Mouse (Mus musculus) liver, postnatal 0 days (tissue): ENCODE measurements around the gene Mbd6. TPM values are rescaled to one million over a fixed set of nuclear protein-coding genes. Genes with fewer than 3 reads are reported as not detected.

Source experiments
- ATAC-seq: fragments of 200-750 bp; cut with Nextera tagmentation; 2 replicates; pipeline ENCODE4 v1.8.0; 2017; ENCODE audit warnings: mild to moderate bottlenecking, moderate library complexity
- DNase-seq: peaks from one replicate; pipeline ENCODE4 v3.0.0-alpha.2; 2016
- H3K27ac ChIP-seq: fragments of 300-500 bp; sonication (generic); 2 replicates; pipeline ENCODE4 v1.5.1; 2014; ENCODE audit warnings: antibody characterized with exemption, moderate library complexity, mild to moderate bottlenecking, low read depth
- H3K27me3 ChIP-seq: fragments of 300-500 bp; sonication (generic); 2 replicates; pipeline ENCODE4 v1.6.1; 2014; ENCODE audit warnings: low read length, control low read depth, mixed read lengths; ENCODE audit not compliant: insufficient read depth
- H3K36me3 ChIP-seq: fragments of 300-500 bp; sonication (generic); replicated peaks from 2 replicates; pipeline ENCODE4 v1.6.1; 2014; ENCODE audit warnings: mild to moderate bottlenecking, control low read depth, low read length, moderate library complexity, mixed read lengths; ENCODE audit not compliant: insufficient read depth
- H3K4me1 ChIP-seq: fragments of 300-500 bp; sonication (generic); 2 replicates; pipeline ENCODE4 v1.6.1; 2014; ENCODE audit warnings: antibody characterized with exemption, mild to moderate bottlenecking, control low read depth; ENCODE audit not compliant: insufficient read depth
- H3K4me2 ChIP-seq: fragments of 300-500 bp; sonication (generic); 2 replicates; pipeline ENCODE4 v1.6.1; 2014; ENCODE audit warnings: low read depth, mild to moderate bottlenecking, low read length, moderate library complexity, mixed read lengths
- H3K4me3 ChIP-seq: fragments of 300-500 bp; sonication (generic); 2 replicates; pipeline ENCODE4 v1.5.1; 2014; ENCODE audit warnings: low read depth, low read length
- H3K9ac ChIP-seq: fragments of 300-500 bp; sonication (generic); replicated peaks from 2 replicates; pipeline ENCODE4 v1.6.1; 2014; ENCODE audit warnings: mild to moderate bottlenecking, moderate library complexity
- H3K9me3 ChIP-seq: fragments of 300-500 bp; sonication (generic); 2 replicates; pipeline ENCODE4 v1.6.1; 2016; ENCODE audit warnings: mild to moderate bottlenecking, control low read depth, low read length, mixed read lengths
- CTCF ChIP-seq: sonication (generic); IDR thresholded peaks from 2 replicates; pipeline ENCODE4 v1.5.1; 2016; ENCODE audit warnings: antibody characterized with exemption, low read depth
- EP300 ChIP-seq: IDR thresholded peaks from 2 replicates; pipeline ENCODE4 v1.6.1; 2016; ENCODE audit warnings: antibody characterized with exemption, low read depth, mild to moderate bottlenecking
- WGBS: fragments of 180-500 bp; shearing (Covaris S2); extraction: QIAGEN DNeasy Blood & Tissue Kit; methylation state at CpG from one replicate; pipeline ENCODE4 v1.1.7; 2014; ENCODE audit not compliant: insufficient replicate concordance; 5-methylcytosine and 5-hydroxymethylcytosine counted together
- polyA plus RNA-seq: library from polyadenylated mRNA; unstranded; fragments of >200 nt; fragmentation: Nextera tagmentation; extraction: Ambion mirVana; gene quantifications from 2 replicates; pipeline ENCODE4 v1.2.1, GENCODE M21; 2015

The Mbd6 gene
- polyA plus RNA-seq, 1 experiment from 2014 or later: 5.3 TPM

DNA sequence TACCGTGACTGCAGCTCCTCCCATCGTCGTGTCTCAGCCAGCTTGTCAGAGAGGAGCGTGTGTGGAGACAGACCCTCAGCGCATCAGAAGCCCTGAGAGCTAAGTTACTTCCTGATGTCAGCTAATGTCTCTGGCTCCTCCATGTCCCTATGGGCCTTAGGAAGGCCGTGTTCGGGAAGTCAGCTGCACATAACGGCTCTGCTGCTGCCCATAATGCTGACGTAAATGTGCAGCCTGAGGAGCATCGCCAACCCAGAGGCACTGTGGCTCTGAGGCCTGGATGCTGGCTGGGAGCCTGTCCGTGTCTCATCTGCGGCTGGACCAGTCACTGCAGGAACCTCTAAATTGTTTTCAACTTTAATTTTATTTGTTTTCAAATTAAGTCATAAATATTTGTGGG lies 19.8 kb downstream of the Mbd6 start:
- H3K4me1 ChIP-seq: peaks cover 13% of the 10 kb centered on the region
- H3K27me3 ChIP-seq: no peaks in the 10 kb centered on the region
- no peak overlapping the region for H3K4me2 ChIP-seq
- H3K4me3 ChIP-seq: no peak overlapping the region
- no peak for DNase-seq
- H3K9me3 ChIP-seq: no peaks in the 10 kb centered on the region
- no peak for TF ChIP-seq CTCF
- TF ChIP-seq EP300: no peak
- WGBS: 84% methylated on average over 12 of the region's 12 CpGs
- no peak overlapping the region for H3K9ac ChIP-seq
- H3K27ac ChIP-seq: no peak overlapping the region
- H3K36me3 ChIP-seq: peaks cover 39% of the 10 kb centered on the region
- ATAC-seq: no peak

DNA sequence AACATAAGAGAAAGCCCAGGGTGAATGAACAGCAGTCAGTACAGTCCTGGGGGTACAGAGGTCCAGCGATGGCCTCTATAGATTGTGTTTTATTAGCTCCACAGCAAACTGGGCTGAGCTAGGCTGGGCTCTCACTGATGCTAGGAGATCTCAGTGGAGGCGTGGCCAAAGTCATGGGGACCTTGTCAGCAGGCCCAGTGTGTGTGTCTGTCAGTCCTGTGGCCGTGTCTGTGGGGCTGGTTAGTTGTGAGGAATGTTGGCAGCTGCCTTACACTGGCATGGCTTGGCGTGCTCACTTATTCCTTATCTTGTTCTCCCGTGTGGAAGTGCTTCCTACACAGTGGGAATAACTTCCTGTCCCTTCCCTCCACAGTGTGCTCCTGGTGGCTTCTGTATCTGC lies 20.4 kb downstream of the Mbd6 start:
- peaks cover 11% of the 10 kb centered on the region for H3K4me1 ChIP-seq
- no peak overlapping the region for H3K27ac ChIP-seq
- H3K9ac ChIP-seq: no peak overlapping the region
- no peak overlapping the region for H3K4me2 ChIP-seq
- WGBS: 69% methylated on average over 5 of the region's 5 CpGs
- no peak for ATAC-seq
- H3K27me3 ChIP-seq: 0 out of 2 replicates have a peak, but pooled peaks cover 5% of the 10 kb centered on the region
- no peaks in the 10 kb centered on the region for H3K9me3 ChIP-seq
- H3K36me3 ChIP-seq: peaks cover 38% of the 10 kb centered on the region
- no peak overlapping the region for H3K4me3 ChIP-seq
- DNase-seq: no peak
- no peak for TF ChIP-seq EP300
- TF ChIP-seq CTCF: no peak

DNA sequence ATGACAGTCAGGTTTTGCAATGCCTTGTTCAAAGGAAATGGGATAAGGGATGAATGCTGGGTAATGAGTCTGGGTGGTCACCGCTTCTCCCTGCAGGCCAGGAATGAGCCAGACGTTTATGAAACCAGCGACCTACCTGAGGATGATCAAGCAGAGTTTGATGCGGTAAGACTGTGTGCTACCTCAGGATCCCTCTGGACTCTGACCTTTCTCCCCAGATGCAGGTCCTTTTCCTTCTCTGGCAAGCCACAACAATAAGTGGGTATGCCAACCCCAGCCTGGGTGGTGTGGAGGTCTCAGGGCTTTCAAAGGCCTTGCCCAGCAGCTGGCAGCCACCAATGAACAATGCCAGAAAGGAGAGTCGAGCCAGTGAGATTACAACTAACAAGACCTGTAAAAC lies 21.5 kb downstream of the Mbd6 start:
- H3K4me1 ChIP-seq: peaks cover 20% of the 10 kb centered on the region
- no peak for ATAC-seq
- WGBS: 67% methylated on average over 5 of the region's 5 CpGs

DNA sequence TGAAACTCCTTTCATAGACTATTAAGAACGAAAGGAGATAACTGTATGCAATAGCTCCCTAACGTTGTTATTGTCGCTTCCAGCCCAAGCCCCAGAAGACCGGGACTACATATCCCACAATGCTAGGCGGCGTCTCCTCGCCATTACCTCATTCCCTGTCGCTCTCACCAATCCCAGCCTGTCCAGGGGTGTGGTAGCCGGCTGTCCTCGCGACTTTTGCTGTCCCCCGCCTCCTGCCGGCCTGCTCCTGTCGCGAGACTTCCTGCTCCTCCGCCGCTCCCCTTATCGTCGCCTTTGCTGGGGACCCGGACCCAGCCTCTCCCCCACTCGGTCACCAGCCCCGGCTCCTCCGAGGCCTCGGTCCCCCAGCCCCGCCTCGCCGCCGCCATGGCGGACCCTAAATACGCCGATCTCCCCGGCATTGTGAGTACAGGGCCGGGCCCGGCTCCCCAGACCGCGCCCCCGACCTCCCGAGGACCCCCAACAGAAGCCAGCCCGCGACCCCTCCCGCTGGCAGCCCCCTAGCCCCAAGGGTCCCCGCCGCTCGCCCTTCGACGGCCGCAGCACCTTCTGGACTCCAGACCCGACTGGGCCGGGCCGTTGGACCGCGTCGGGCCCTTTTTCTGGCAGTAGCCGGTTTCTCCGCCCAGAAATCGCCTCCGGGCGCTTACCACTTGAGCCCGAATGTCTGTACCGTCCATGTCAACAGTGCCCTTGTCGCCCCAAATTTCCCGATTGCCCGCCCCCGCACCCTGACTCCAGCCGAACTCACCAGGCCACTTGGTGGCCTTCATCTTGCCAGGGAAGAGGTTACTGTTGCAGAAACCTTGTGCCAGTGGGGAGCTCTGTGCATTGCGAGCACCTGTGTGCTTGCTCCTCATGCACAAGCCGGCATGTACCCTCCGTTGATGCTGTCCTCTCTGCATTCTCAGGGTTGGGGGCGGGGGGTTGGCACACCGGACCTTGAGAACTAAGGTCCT lies 22.4 kb downstream of the Mbd6 start, which contains the start of gene Dctn2:
Gene Dctn2 (plus strand): TSS at position 257 of the 980 bp plus-strand sequence.
- ATAC-seq (peak; percentile 99), DNase-seq (peak; percentile 96)
- WGBS: under 1% methylated on average over 70 of the region's 70 CpGs
- Histone ChIP-seq H3K4me1 (peaks cover 20% of the 10 kb centered on the region), H3K9ac (peak within 1 kb of the TSS; percentile 100), H3K27ac (peak within 1 kb of the TSS; percentile 97), H3K4me3 (peak within 1 kb of the TSS; percentile 97), H3K36me3 (peaks cover 23% of the 10 kb centered on the region), H3K9me3 (no peaks in the 10 kb centered on the region), H3K4me2 (peak within 1 kb of the TSS; percentile 89), H3K27me3 (peaks cover 24% of the 10 kb centered on the region)
- TF ChIP-seq CTCF (peak; percentile 28; the same call in 1 of the 2 replicates), EP300 (peak; percentile 56)

More for the DNA sequence above, 21.5 kb downstream of the Mbd6 start:
- TF ChIP-seq CTCF (no peak), EP300 (no peak)
- Histone ChIP-seq H3K9me3 (no peaks in the 10 kb centered on the region), H3K27ac (peak overlapping the region; percentile 31; the same call in 1 of the 2 replicates), H3K9ac (no peak overlapping the region), H3K36me3 (peaks cover 29% of the 10 kb centered on the region), H3K4me2 (peak overlapping the region; percentile 89), H3K27me3 (peaks cover 15% of the 10 kb centered on the region), H3K4me3 (peak overlapping the region; percentile 97)
- no peak for DNase-seq

DNA sequence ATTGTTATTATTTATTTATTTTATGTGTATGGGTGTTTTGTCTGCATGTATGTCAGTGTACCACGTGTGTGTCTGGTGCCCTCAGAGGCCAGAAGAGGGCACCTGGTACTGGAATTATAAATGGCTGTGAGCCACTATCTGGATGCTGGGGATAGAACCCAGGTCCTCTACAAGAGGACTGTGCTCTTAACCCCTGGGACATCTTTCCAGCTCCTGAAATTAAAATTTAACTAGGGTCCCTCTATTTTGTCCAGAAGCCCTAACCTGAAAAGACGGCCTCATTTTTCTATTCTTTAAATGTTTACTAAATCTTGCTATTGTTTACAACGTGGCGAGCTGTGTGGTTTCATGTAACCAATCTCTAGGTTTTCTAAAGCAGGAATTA lies 23.1 kb downstream of the Mbd6 start:
- Histone ChIP-seq H3K36me3 (peaks cover 18% of the 10 kb centered on the region), H3K4me1 (peaks cover 20% of the 10 kb centered on the region), H3K4me2 (peak overlapping the region; percentile 89), H3K4me3 (peak overlapping the region; percentile 97), H3K27me3 (peaks cover 27% of the 10 kb centered on the region), H3K27ac (no peak overlapping the region), H3K9me3 (no peaks in the 10 kb centered on the region), H3K9ac (no peak overlapping the region; the same call in 1 of the 2 replicates)
- TF ChIP-seq EP300 (no peak), CTCF (peak; percentile 56)
- ATAC-seq (peak; percentile 60), DNase-seq (no peak)
- 28% methylated on average over 4 of the region's 4 CpGs for WGBS

DNA sequence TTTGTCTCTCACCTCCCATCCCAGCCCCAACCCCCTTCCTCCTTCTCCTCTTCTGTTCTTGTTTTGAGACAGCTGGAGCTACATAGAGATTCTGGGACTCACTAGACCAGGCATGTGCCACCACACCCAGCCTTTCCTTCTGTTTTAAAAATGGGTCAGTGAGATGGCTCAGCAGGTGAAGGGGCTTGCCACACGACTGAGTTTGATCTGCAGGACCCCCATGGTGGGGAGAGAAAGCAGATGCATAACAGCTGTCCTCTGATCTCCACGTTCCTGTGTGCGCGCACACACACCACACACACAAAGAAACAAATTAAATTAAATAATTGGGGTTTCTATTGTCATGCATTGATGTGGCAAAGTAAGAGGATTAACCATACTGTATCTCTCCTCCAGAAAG lies 23.8 kb downstream of the Mbd6 start:
- Histone ChIP-seq H3K4me2 (no peak overlapping the region), H3K36me3 (peaks cover 10% of the 10 kb centered on the region), H3K9ac (no peak overlapping the region), H3K4me1 (peaks cover 20% of the 10 kb centered on the region), H3K4me3 (no peak overlapping the region), H3K27me3 (peaks cover 27% of the 10 kb centered on the region), H3K9me3 (no peaks in the 10 kb centered on the region), H3K27ac (no peak overlapping the region)
- TF ChIP-seq CTCF (no peak), EP300 (no peak)
- ATAC-seq (no peak), DNase-seq (no peak)
- WGBS: 75% methylated on average over 4 of the region's 4 CpGs
